Mouse (Mus musculus) cerebellum, adult 9-11 months (tissue): ENCODE measurements around the gene Dop1a.
A peak's percentile ranks its signal among the peaks of the same experiment; 100 is the strongest.
"Not testable (repeated sequence)": the region's sequence is repeated elsewhere in the genome, so short reads cannot be mapped to it uniquely, and the experiment has no call there.

Experiments
- DNase-seq: peaks from one replicate; pipeline ENCODE4 v3.0.0; 2022

Gene Dop1a

GRCm38 (mm10) chr9:86583740-86584139, 116.8 kb downstream of the Dop1a start:
- DNase-seq, result peak; percentile 55

DNA sequence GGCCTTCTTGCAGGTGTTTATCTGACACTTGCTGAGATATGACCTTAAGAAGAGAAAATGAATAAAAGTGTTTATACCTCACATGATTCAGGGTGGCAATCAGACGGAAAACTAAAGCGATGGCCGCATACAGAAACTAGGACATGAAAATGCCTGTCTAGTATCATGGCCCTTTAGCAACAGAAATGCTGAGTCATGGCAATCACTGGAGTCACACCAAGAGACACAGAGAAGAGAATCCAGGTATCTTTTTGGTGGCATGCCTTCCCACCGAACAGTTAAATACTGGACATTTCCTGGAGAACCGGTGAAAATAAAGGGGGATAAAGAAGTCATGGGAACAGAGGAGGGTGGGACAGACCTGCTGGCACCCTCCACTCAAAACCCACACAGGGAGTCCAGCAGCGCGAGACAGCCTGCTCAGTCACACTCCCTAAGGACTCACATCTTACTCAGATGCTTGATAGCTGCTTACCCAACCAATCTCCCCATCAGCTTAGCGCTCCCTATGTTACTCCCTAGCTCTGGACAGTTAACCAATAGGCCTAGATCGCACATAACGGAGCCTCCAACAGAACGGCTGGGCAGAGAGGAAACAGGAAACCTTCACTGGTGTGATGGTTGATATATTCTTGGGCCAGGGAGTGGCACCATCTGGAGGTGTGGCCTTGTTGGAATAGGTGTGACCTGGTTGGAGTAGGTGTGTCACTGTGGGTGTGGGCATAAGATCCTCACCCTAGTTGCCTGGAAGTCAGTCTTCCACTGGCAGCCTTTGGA, 120.3 kb downstream of the Dop1a start:
- DNase-seq, result no peak

- no peak for DNase-seq
Observed at GRCm38 (mm10) chr9:86592676-86593668, 126.0 kb downstream of the Dop1a start.

GRCm38 (mm10) chr9:86594357-86594767, 127.4 kb downstream of the Dop1a start:
- not testable (repeated sequence) for DNase-seq

- DNase-seq, result not testable (repeated sequence)
Observed at GRCm38 (mm10) chr9:86596983-86597382, 130.0 kb downstream of the Dop1a start.

DNA sequence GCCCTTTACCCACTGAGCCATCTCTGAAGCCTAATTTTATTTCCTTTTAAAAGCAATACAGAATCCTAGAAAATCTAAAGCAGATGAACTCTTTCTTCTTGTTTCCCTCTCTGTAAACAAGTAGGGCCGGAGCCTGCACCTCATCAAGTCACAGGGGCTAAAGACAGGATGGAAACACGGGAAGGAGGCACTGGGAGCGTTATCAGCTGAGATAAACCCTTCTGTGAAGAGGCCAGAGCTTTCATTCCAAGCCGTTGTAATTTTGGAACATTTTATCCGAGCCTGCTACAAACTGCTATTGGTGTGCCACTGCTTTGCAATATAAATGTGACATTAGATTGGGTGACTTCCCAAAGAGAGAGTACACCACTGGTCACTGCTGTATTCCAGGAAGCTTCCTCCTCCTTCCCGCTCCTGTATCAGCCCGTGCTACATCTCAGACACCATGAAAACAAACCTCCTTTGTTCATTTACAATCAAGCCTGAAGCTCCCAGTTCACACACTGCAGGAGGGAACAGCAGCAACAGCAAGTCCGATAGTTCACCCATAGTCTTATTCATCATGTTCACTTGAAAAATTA, 132.9 kb downstream of the Dop1a start:
- no peak for DNase-seq
